In the genomic region with DNA sequence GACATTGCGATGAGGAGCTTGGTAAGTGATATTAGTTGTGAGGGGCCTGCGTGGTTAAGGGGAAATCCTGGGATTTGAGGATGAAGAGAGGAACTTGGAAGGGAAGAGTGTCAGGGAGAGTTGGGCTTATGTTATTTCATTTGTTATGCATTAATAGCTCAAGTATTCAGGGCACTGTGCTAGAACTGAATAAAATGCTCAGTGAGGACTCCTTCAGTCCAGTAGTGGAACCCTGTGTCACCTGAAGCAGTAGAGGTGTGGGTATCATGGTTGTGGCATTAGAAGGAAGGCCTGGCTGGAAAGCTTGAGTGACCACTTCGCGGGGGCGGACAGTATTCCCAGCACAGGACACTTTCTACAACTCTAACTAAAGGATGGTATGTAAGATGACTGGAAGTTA, we compare ENCODE assay signal across 8 mouse cellular contexts. TPM values are rescaled to one million over a fixed set of nuclear protein-coding genes. Genes with fewer than 3 reads are reported as not detected.
A peak's percentile ranks its signal among the peaks of the same experiment; 100 is the strongest.
DNase-seq lines count a peak whose midpoint lies in the region; ATAC-seq and TF ChIP-seq lines count a peak whose summit lies in the region.

No protein-coding gene starts in this region.

- peak overlapping the region; percentile 99; the same call in 1 of the 2 replicates for H3K27ac ChIP-seq in forebrain, embryonic 14.5 days (ENCODE audit: low read depth, low read length)
- no peak overlapping the region for H3K27ac ChIP-seq in limb, embryonic 12.5 days

- H3K4me1 ChIP-seq in forebrain, embryonic 14.5 days (ENCODE audit: control insufficient read depth, insufficient read depth, low read length): peaks cover 17% of the 10 kb centered on the region
- peaks cover 17% of the 10 kb centered on the region for H3K4me1 ChIP-seq in limb, embryonic 12.5 days (replicated peaks)

- H3K79me2 ChIP-seq in C2C12 (ENCODE audit: control insufficient read depth, insufficient read depth): peaks cover 61% of the 10 kb centered on the region

- 29% methylated on average over 5 of the region's 5 CpGs for WGBS in forebrain, embryonic 14.5 days
- WGBS in limb, embryonic 12.5 days: 34% methylated on average over 5 of the region's 5 CpGs

- H3K9me3 ChIP-seq in forebrain, embryonic 14.5 days (replicated peaks; ENCODE audit: control insufficient read depth, low read length): no peaks in the 10 kb centered on the region
- H3K9me3 ChIP-seq in limb, embryonic 12.5 days: no peaks in the 10 kb centered on the region

- H3K27me3 ChIP-seq in C2C12 (ENCODE audit: control insufficient read depth, insufficient read depth, insufficient read length): no peaks in the 10 kb centered on the region
- no peaks in the 10 kb centered on the region for H3K27me3 ChIP-seq in forebrain, embryonic 14.5 days (replicated peaks; ENCODE audit: control insufficient read depth, insufficient read depth, low read length)
- no peaks in the 10 kb centered on the region for H3K27me3 ChIP-seq in limb, embryonic 12.5 days

- peak overlapping the region; percentile 70 for H3ac ChIP-seq in C2C12 (ENCODE audit: control insufficient read depth, insufficient read length, low read depth)

- H3K4me3 ChIP-seq in C2C12 (ENCODE audit: insufficient read depth, poor library complexity, severe bottlenecking): peak overlapping the region; percentile 71
- peak overlapping the region; percentile 100 for H3K4me3 ChIP-seq in forebrain, embryonic 14.5 days (ENCODE audit: low read depth, low read length)
- peak overlapping the region; percentile 99 for H3K4me3 ChIP-seq in limb, embryonic 12.5 days (replicated peaks)

- peaks cover 58% of the 10 kb centered on the region for H3K79me3 ChIP-seq in C2C12 (ENCODE audit: low read depth)

- no peak for ATAC-seq in forebrain, embryonic 14.5 days
- no peak for ATAC-seq in limb, embryonic 12.5 days (ENCODE audit: insufficient number of reproducible peaks, insufficient read depth, low FRiP score, low TSS enrichment, low read depth)

- H3K36me3 ChIP-seq in C2C12 (ENCODE audit: control insufficient read depth, insufficient read depth): peaks cover 4% of the 10 kb centered on the region
- H3K36me3 ChIP-seq in forebrain, embryonic 14.5 days (ENCODE audit: control insufficient read depth, insufficient read depth, low read length): 0 out of 2 replicates have a peak, but pooled peaks cover 9% of the 10 kb centered on the region
- H3K36me3 ChIP-seq in limb, embryonic 12.5 days: peaks cover 17% of the 10 kb centered on the region

- peak; percentile 32 for DNase-seq in cerebellum, adult 9-10 months
- DNase-seq in cerebellum, postnatal 4 days (ENCODE audit: low spot score in 2 of 2): no peak
- no peak for DNase-seq in forebrain, embryonic 14.5 days (ENCODE audit: low spot score)
- peak; percentile 3 for DNase-seq in retina, postnatal 1 day
- no peak for DNase-seq in gastrocnemius, adult 18-20 months (ENCODE audit: low spot score)
- DNase-seq in layer of hippocampus, adult 18-20 months (ENCODE audit: low spot score in 2 of 2): no peak

- H3K4me2 ChIP-seq in forebrain, embryonic 14.5 days (ENCODE audit: low read length): peak overlapping the region; percentile 67
- H3K4me2 ChIP-seq in limb, embryonic 12.5 days: peak overlapping the region; percentile 92

- H3K9ac ChIP-seq in forebrain, embryonic 14.5 days (ENCODE audit: low read length): peak overlapping the region; percentile 97
- peak overlapping the region; percentile 99 for H3K9ac ChIP-seq in limb, embryonic 12.5 days (replicated peaks)

- no peak for TF ChIP-seq CTCF in C2C12 (IDR thresholded peaks at IDR 0.05; ENCODE audit: control insufficient read depth, insufficient read depth, insufficient read length)

TF ChIP-seq in C2C12, 6 proteins besides CTCF, POLR2A, EP300 and RAD21:
- TF ChIP-seq MYOD1 (IDR thresholded peaks at IDR 0.05; ENCODE audit: control insufficient read depth, insufficient read length, low read depth) (no peak), USF1 (IDR thresholded peaks at IDR 0.05; ENCODE audit: low read depth) (no peak)
TF ChIP-seq in C2C12: peak in this region for 0.

RNA-seq across cellular contexts. Expression of a gene that starts 1.8 kb away (rescaled TPM):
- polyA plus RNA-seq in C2C12 (2012; fragmentation: generic; extraction: Trizol): 6.2 TPM
- polyA plus RNA-seq in forebrain, embryonic 14.5 days (2014; fragmentation: Nextera tagmentation; extraction: Ambion mirVana): 20.1 and 21.8 TPM in 2 replicates
- 43.7 and 44.0 TPM in 2 replicates for polyA plus RNA-seq in limb, embryonic 12.5 days (2016; fragmentation: Nextera tagmentation; extraction: Ambion mirVana)
- total RNA-seq in gastrocnemius, adult 18-20 months (2021): 10 to 100 TPM; 11.6 TPM
- 10 to 100 TPM; 49.6 to 52.5 TPM for total RNA-seq in layer of hippocampus, adult 18-20 months (2021)

Comparison
In these comparisons a context has a peak if more than half of its experiments do, and no peak if none do; other contexts are left out.
1. DNase-seq: peak in cerebellum, adult 9-10 months (single experiment) and retina, postnatal 1 day (single experiment); none in cerebellum, postnatal 4 days (0 of 2), forebrain, embryonic 14.5 days (single experiment), gastrocnemius, adult 18-20 months (single experiment) and layer of hippocampus, adult 18-20 months (0 of 2).
2. Peak in every context shown above with its lines, with median percentiles within 50 percentile points of each other: H3K4me3 ChIP-seq.